Mouse (Mus musculus) ES-E14 (cell line): ENCODE results near the gene Cbarp.

Experiments used
- CHD2 ChIP-seq: IDR thresholded peaks from 2 replicates; pipeline ENCODE4 v1.6.1; 2014; ENCODE audit warnings: mild to moderate bottlenecking, low read depth, low read length, inconsistent platforms
- HCFC1 ChIP-seq: IDR thresholded peaks from 2 replicates; pipeline ENCODE4 v1.6.1; 2012; ENCODE audit warnings: low read length, inconsistent platforms, borderline replicate concordance; ENCODE audit not compliant: insufficient read depth
- ZC3H11A ChIP-seq: IDR thresholded peaks from 2 replicates; pipeline ENCODE4 v1.6.1; 2012; ENCODE audit warnings: low read depth, mild to moderate bottlenecking, inconsistent platforms, low read length, borderline replicate concordance

- no peak for TF ChIP-seq ZC3H11A
- no peak for TF ChIP-seq CHD2
- TF ChIP-seq HCFC1, result no peak
Observed at GRCm38 (mm10) chr10:80105460-80105859, 35.2 kb downstream of the Cbarp start, which contains the start of gene Sbno2.
